Mouse (Mus musculus): Measurements from ENCODE around the gene Ube2t.

Gene Ube2t

GRCm38 (mm10) chr1:134962053-134962803 lies at the start of gene Ube2t:
TSS of gene Ube2t (plus strand) at chr1:134962565.
- peak; percentile 94 for DNase-seq

DNA sequence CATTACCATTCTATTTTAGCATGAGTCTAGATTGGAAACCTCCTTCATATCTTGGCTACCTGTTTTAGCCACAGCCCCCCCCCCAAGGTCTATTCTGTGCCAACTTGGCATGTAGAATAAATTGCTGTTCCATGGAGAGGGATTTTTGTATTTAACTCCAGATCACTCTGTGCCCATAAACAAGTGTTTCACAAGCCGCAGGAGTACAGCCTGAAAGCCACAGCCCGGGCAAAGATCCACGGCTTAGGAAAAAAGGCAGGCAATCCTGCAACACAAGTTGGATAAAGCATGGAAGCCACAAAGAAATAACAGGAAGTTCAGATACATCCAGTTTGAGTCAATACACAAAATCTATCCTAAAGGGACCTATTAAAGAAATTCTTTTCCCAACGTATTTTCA lies 48.8 kb upstream of the Ube2t start:
- no peak for DNase-seq

DNA sequence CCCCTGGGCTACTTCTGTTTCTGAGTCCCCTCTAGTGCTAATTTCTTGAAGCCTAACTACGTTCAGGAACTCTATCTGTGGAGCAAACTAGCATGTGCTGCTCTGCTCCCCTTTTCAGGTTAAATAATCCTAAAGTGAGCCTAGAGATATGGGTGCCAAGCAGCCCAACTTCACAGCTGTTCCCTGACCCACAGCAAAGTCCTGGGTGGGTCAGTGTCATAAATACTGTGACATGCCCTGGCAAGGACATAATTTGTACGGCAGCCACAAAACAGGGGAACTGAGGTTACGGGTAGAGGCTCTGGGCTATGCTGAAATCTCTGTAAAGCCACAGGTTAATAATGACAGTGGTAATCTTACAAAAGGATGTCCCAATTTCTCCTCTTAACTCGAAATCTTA lies 46.9 kb upstream of the Ube2t start:
- DNase-seq: no peak

DNA sequence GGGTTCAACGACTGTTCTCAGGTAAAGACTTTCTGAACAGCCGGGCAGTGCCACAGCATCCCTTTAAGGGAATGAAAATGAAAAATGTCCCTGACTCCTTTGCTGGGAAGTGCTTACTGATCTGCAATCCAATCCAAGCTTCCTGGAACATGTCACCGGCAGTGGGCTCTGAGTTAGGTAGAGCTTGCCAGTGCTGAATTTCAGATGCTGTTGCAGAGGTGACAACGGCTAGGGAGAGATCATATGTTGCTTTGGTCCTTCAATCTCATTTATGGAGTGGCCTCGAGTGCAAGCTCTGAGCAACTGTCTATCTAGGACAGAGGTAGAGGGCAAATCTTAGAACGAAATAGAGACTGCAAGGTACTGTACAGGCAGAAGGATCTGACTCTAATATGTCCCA lies 43.4 kb upstream of the Ube2t start:
- no peak for DNase-seq

- no peak for DNase-seq
Observed at GRCm38 (mm10) chr1:134932431-134932830, 29.9 kb upstream of the Ube2t start.

GRCm38 (mm10) chr1:134936335-134936734 lies 26.0 kb upstream of the Ube2t start:
- no peak for DNase-seq

- no peak for DNase-seq
Observed at GRCm38 (mm10) chr1:134938233-134938632, 24.1 kb upstream of the Ube2t start.

DNA sequence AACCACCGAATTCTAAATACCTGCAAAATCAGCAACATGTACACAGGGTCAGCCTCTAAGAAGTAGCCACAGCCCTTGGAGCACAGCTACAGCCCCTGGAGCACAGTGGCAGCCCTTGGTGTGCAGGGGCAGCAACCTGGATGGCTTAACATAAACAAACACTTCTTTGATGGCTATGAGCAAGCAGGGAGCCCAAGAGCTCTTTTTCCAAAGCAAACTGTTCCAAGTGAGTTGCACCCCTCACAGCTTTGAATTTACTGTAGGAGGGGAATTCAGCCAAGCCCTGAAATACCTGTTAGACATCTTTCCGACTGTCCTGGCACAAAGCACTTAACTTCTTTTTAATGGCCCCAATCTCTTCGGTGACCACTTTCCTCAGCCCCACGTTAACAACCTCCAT lies 21.5 kb upstream of the Ube2t start:
- DNase-seq: no peak

- no peak for DNase-seq
Observed at GRCm38 (mm10) chr1:134942898-134943297, 19.5 kb upstream of the Ube2t start.

GRCm38 (mm10) chr1:134947590-134947989 lies 14.8 kb upstream of the Ube2t start:
- no peak for DNase-seq

- DNase-seq: no peak
Observed at GRCm38 (mm10) chr1:134949946-134950345, 12.4 kb upstream of the Ube2t start.

DNA sequence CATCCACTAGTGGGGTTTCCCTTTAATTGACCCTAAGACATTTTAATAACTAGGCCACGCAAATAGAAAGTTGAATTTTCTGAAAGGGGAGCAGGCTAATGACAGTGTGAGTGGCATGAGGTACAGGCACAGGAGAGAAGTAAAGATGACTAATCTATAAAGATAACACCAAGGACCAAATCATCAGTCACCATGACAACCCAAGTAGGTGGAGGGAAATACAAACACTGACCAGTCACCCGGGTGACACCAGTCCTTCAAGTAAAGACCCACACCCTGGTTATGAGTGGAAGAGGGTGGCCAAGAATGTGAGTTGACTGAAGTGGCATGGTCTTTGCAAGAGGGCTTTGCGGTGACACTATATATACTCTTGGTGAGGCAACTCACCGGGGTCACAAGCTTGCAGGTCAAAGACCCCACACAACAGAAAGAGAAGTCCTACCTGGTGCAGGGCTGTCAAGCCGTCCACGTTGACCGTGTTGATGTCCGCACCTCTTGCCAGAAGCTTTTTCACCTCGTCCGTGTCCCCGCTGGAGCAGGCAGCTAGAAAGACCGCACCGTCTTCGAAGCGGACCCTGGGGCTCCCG lies 7.2 kb upstream of the Ube2t start:
- DNase-seq: no peak

DNA sequence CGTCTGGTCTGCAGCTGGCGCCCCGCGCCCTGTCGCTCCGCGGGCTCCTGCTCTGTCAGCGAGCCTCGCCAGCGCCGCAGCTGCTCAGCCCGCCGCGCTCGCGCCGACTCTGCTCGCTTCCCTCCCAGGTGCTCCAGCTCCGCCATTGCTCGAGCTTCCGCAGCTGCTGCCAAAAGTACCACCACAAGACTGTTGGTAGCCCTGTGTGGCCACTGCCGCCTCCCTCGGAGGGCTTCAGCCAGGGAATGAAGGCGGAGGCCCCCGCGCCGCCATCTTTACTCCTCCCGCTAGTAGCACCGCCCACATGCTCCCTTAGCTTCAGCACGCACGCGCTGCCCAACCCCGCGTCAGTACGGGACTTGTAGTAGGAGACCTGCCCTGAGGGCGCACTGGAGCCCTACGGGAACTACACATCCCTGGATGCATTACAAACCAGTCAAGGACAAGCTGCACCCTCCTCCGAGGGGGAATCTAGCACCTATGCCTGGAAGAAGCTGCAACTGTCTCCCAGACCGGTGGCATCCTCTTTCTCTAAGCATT lies 6.7 kb upstream of the Ube2t start, which contains the start of gene Ppp1r12b:
TSS of gene Ppp1r12b (minus strand) at position 306 of the 540 bp plus-strand sequence.
- peak; percentile 95 for DNase-seq

GRCm38 (mm10) chr1:134960634-134961033 lies 1.7 kb upstream of the Ube2t start:
- DNase-seq: no peak

DNA sequence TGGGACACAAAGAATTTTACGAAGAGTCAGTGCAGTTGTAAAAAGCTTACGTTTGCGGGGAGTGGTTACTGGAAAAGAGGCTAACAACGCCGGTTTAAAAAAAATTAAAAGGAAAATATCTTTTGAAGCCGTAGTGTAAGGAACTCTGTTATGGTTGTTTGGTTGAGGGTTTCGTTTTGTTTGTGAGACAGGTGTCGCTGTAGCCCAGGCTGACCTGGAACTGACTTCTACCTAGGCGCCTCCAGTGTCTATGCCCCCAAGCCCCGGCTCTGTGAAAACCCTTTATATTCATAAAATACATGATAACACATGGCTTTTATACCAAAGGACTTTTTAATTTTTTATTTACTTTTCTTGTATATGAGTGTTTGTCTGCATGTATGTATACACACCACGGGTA lies 456 bp downstream of the Ube2t start:
- DNase-seq: no peak

GRCm38 (mm10) chr1:134965430-134965829 lies 3.1 kb downstream of the Ube2t start:
- no peak for DNase-seq

- no peak for DNase-seq
Observed at GRCm38 (mm10) chr1:134972920-134973319, 10.6 kb downstream of the Ube2t start.

- DNase-seq: peak; percentile 62
Observed at GRCm38 (mm10) chr1:134987173-134987961, 25.0 kb downstream of the Ube2t start.

- DNase-seq: no peak
Observed at GRCm38 (mm10) chr1:134987962-134988341, 25.6 kb downstream of the Ube2t start.

DNA sequence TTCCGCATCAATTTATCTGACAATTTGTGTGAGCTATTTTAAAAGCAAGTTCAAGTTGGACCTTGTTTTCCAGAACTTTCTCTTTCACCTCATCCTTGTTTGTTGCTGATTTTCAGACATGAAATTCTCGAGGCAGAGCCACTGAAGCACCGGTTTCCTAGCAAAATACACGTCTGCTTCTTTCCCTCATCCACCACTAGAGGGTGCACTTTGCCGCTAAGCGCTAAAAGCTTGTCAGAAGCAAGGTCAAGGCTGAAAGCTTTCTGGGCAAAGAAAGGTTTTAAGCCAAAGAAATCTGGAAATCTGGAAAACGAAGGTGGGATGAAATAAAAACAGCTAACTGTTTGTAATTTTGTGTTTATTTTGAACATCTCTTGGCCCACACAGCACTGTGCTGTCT lies 27.0 kb downstream of the Ube2t start:
- DNase-seq: peak; percentile 72

DNA sequence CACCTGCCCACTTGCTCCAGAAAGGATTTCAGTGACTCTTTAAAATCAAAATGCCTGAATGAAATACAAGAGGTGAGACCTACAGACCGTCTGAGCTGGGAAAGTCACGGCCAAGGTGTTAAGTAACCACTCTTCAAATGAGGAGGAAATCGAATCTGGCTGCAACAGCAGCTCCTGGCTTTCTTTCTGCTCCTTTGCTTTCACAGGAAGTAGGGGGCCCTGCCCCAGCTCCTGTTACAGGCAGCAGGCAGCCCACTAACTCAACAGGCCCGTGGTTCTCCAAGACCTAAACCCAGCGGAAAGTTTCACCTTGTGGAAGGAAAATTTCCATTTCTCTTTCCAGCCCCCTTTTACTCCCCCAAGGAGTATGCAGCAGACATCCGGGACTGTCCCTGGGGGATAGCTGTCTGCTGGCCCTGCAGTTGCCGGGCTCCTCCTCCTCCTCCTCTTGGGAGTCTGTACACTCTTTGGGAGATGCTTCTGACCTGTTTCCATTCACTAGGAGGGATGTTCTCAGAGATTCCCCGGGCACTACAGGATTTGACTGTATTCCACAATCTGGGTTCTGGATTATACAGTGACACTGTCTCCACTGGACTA lies 29.8 kb downstream of the Ube2t start:
- peak; percentile 15 for DNase-seq

- no peak for DNase-seq
Observed at GRCm38 (mm10) chr1:134994739-134995138, 32.4 kb downstream of the Ube2t start.

DNA sequence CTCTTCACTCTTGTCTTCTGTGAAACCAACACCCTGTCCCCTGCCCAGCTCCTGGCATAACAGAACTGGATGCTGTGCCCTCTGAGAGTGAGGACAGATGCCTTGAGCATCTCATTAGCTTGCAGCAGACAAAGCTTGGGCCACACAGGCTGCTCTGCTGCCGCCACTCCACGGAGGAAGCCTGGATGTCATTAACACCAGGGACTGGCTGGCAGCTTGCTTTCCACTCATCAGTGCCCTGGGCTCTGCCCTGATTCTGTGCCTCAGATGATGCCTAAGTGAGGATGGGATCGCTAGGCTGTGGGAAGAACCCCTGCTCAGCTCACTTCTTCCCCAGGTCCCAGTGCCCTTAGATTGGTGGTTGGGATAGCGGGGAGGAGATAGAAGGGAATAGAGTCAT lies 33.1 kb downstream of the Ube2t start:
- DNase-seq: no peak

Measured in kidney, adult 18-20 months (tissue).